Mouse (Mus musculus) liver, embryonic 14.5 days (tissue): ENCODE results near the gene Apoe.

ENCODE experiments used
- CTCF ChIP-seq: IDR thresholded peaks from 2 replicates; pipeline ENCODE4 v1.5.1; 2016; ENCODE audit warnings: antibody characterized with exemption, low read depth, control low read depth
- EP300 ChIP-seq: IDR thresholded peaks from 2 replicates; pipeline ENCODE4 v1.6.1; 2016; ENCODE audit warnings: antibody characterized with exemption, low read depth

DNA sequence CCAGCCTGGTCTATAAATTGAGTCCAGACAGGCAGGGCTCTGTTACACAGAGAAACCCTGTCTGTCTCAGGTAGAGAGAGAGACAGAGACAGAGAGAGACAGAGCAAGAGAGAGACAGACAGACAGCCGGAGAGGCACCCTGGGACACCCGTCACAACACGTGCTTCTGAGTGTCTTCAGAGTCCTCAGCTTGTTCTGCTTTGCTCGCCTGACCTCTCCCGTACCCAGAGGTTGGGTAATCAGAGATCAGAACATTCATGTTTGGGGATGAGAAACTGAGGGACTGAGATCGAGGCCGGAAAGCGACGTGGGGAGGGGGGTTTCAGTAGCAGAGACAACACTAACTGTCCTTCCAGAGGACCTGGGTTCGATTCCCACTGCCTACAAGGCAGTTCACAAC, 23.2 kb downstream of the Apoe start:
- TF ChIP-seq CTCF (no peak), EP300 (no peak)
